Mouse (Mus musculus): Measurements from ENCODE around the gene Mark4. TPM values are rescaled to one million over a fixed set of nuclear protein-coding genes. Genes with fewer than 3 reads are reported as not detected.

The Mark4 gene
- polyA plus RNA-seq, 1 experiment from 2014 or later = 0.99 TPM

- Histone ChIP-seq H3K4me2 (ENCODE audit: low read depth, low read length) (peak overlapping the region; percentile 63), H3K36me3 (ENCODE audit: control insufficient read depth, insufficient read depth) (no peaks in the 10 kb centered on the region), H3K4me3 (ENCODE audit: low read depth, low read length) (peak overlapping the region; percentile 36; the same call in 1 of the 2 replicates), H3K27me3 (ENCODE audit: control insufficient read depth, insufficient read depth, low read depth, low read length) (peaks cover 37% of the 10 kb centered on the region), H3K9ac (ENCODE audit: low read depth, low read length) (no peak overlapping the region), H3K9me3 (replicated peaks; ENCODE audit: control insufficient read depth, low read length) (no peaks in the 10 kb centered on the region), H3K27ac (ENCODE audit: low read length) (no peak overlapping the region), H3K4me1 (ENCODE audit: control insufficient read depth, low read depth, low read length) (peaks cover 12% of the 10 kb centered on the region)
- 10% methylated on average over 43 of the region's 43 CpGs for WGBS (ENCODE audit: insufficient replicate concordance)
- ATAC-seq (ENCODE audit: low read depth) = peak; percentile 96
Measured at GRCm38 (mm10) chr7:19420821-19421636, 37.6 kb downstream of the Mark4 start.

GRCm38 (mm10) chr7:19420121-19420520 is 38.5 kb downstream of the Mark4 start:
- peaks cover 37% of the 10 kb centered on the region for H3K27me3 ChIP-seq (ENCODE audit: control insufficient read depth, insufficient read depth, low read depth, low read length)

DNA sequence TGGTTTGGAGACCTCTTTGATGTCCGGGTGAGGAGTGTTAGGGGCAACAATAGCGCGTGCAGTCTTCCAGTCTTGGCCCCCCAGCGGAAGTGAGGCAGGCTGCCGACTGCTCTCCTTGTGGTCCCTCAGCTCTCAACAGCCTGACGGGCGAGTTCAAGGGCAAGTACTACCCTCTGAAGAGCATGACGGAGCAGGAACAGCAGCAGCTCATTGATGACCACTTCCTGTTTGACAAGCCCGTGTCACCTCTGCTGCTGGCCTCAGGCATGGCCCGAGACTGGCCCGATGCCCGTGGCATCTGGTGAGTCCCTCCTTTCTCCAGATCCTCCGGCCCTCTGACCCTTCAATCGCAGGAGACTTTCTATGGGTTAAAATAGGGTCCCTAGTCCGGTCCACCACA is 42.0 kb downstream of the Mark4 start:
- no peaks in the 10 kb centered on the region for H3K36me3 ChIP-seq (ENCODE audit: control insufficient read depth, insufficient read depth)
- H3K4me1 ChIP-seq (ENCODE audit: control insufficient read depth, low read depth, low read length) = peaks cover 12% of the 10 kb centered on the region
- H3K4me2 ChIP-seq (ENCODE audit: low read depth, low read length) = no peak overlapping the region
- no peak overlapping the region for H3K27ac ChIP-seq (ENCODE audit: low read length)
- no peak overlapping the region for H3K9ac ChIP-seq (ENCODE audit: low read depth, low read length)
- ATAC-seq (ENCODE audit: low read depth) = no peak
- 46% methylated on average over 15 of the region's 15 CpGs for WGBS (ENCODE audit: insufficient replicate concordance)
- H3K9me3 ChIP-seq (replicated peaks; ENCODE audit: control insufficient read depth, low read length) = no peaks in the 10 kb centered on the region
- H3K4me3 ChIP-seq (ENCODE audit: low read depth, low read length) = no peak overlapping the region
- H3K27me3 ChIP-seq (ENCODE audit: control insufficient read depth, insufficient read depth, low read depth, low read length) = peaks cover 29% of the 10 kb centered on the region

More at GRCm38 (mm10) chr7:19420121-19420520, 38.5 kb downstream of the Mark4 start:
- no peaks in the 10 kb centered on the region for H3K36me3 ChIP-seq (ENCODE audit: control insufficient read depth, insufficient read depth)
- H3K4me2 ChIP-seq (ENCODE audit: low read depth, low read length) = peak overlapping the region; percentile 8; the same call in 1 of the 2 replicates
- H3K9me3 ChIP-seq (replicated peaks; ENCODE audit: control insufficient read depth, low read length) = no peaks in the 10 kb centered on the region
- H3K27ac ChIP-seq (ENCODE audit: low read length) = no peak overlapping the region
- H3K9ac ChIP-seq (ENCODE audit: low read depth, low read length) = no peak overlapping the region
- no peak for ATAC-seq (ENCODE audit: low read depth)
- WGBS (ENCODE audit: insufficient replicate concordance) = 5% methylated on average over 28 of the region's 28 CpGs
- H3K4me3 ChIP-seq (ENCODE audit: low read depth, low read length) = 0 out of 2 replicates have a peak overlapping the region, but pooled peaks have one; percentile 3
- H3K4me1 ChIP-seq (ENCODE audit: control insufficient read depth, low read depth, low read length) = peaks cover 12% of the 10 kb centered on the region

GRCm38 (mm10) chr7:19413525-19413924 is 45.1 kb downstream of the Mark4 start:
- no peak for ATAC-seq (ENCODE audit: low read depth)

DNA sequence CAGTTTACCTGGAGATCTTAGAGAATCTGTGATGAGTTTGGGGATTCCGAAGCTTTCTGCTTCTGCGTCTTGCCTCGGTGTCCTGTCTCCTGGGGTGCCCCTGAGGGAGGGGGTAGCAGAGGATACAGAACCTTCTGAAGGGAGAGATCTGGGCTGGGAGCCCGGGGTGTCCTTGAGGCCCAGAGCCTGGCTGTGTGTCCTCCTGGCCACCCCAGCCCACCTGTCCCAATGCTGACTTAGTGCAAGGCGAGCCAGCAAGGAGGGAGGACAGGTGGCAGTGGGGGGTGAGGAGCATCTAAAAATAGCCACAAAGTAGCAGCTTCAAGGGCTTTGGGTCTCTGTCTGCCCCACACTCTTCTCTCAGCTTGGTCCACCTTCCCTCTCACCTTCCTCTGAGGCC is 46.8 kb downstream of the Mark4 start:
- H3K27ac ChIP-seq (ENCODE audit: low read length) = no peak overlapping the region
- H3K9ac ChIP-seq (ENCODE audit: low read depth, low read length) = no peak overlapping the region
- no peak overlapping the region for H3K4me3 ChIP-seq (ENCODE audit: low read depth, low read length)
- 59% methylated on average over 5 of the region's 5 CpGs for WGBS (ENCODE audit: insufficient replicate concordance)
- H3K36me3 ChIP-seq (ENCODE audit: control insufficient read depth, insufficient read depth) = no peaks in the 10 kb centered on the region
- no peaks in the 10 kb centered on the region for H3K4me1 ChIP-seq (ENCODE audit: control insufficient read depth, low read depth, low read length)
- H3K9me3 ChIP-seq (replicated peaks; ENCODE audit: control insufficient read depth, low read length) = no peaks in the 10 kb centered on the region
- ATAC-seq (ENCODE audit: low read depth) = no peak
- H3K27me3 ChIP-seq (ENCODE audit: control insufficient read depth, insufficient read depth, low read depth, low read length) = peaks cover 3% of the 10 kb centered on the region
- H3K4me2 ChIP-seq (ENCODE audit: low read depth, low read length) = no peak overlapping the region

More at GRCm38 (mm10) chr7:19413525-19413924, 45.1 kb downstream of the Mark4 start:
- WGBS (ENCODE audit: insufficient replicate concordance) = 64% methylated on average over 3 of the region's 3 CpGs
- H3K9ac ChIP-seq (ENCODE audit: low read depth, low read length) = no peak overlapping the region
- peaks cover 3% of the 10 kb centered on the region for H3K27me3 ChIP-seq (ENCODE audit: control insufficient read depth, insufficient read depth, low read depth, low read length)
- H3K4me1 ChIP-seq (ENCODE audit: control insufficient read depth, low read depth, low read length) = no peaks in the 10 kb centered on the region
- no peak overlapping the region for H3K4me3 ChIP-seq (ENCODE audit: low read depth, low read length)
- no peak overlapping the region for H3K4me2 ChIP-seq (ENCODE audit: low read depth, low read length)
- no peak overlapping the region for H3K27ac ChIP-seq (ENCODE audit: low read length)
- H3K36me3 ChIP-seq (ENCODE audit: control insufficient read depth, insufficient read depth) = no peaks in the 10 kb centered on the region
- no peaks in the 10 kb centered on the region for H3K9me3 ChIP-seq (replicated peaks; ENCODE audit: control insufficient read depth, low read length)

DNA sequence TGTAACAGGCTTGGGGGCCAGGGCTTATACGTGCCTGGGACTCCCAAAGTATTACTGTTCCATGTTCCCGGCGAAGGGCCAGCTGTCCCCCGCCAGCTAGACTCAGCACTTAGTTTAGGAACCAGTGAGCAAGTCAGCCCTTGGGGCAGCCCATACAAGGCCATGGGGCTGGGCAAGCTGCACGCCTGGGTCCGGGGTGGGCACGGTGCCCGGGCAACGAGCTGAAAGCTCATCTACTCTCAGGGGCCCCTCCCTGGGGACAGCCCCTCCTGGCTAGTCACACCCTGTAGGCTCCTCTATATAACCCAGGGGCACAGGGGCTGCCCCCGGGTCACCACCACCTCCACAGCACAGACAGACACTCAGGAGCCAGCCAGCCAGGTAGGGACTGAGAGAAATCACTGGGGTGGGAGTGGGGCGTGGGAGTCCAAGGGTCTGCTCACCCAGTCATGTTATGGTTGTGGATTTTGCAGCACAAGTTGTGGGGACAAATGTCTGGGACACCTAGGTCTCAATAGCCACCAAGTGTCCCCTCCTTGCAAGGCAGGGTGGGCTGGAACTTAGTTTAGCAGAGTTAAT is 47.8 kb downstream of the Mark4 start:
- Histone ChIP-seq H3K4me1 (ENCODE audit: control insufficient read depth, low read depth, low read length) (no peaks in the 10 kb centered on the region), H3K9ac (ENCODE audit: low read depth, low read length) (no peak overlapping the region), H3K4me2 (ENCODE audit: low read depth, low read length) (no peak overlapping the region), H3K27me3 (ENCODE audit: control insufficient read depth, insufficient read depth, low read depth, low read length) (peaks cover 3% of the 10 kb centered on the region), H3K4me3 (ENCODE audit: low read depth, low read length) (no peak overlapping the region), H3K9me3 (replicated peaks; ENCODE audit: control insufficient read depth, low read length) (no peaks in the 10 kb centered on the region), H3K36me3 (ENCODE audit: control insufficient read depth, insufficient read depth) (no peaks in the 10 kb centered on the region), H3K27ac (ENCODE audit: low read length) (no peak overlapping the region)
- no peak for ATAC-seq (ENCODE audit: low read depth)
- 70% methylated on average over 11 of the region's 11 CpGs for WGBS (ENCODE audit: insufficient replicate concordance)

DNA sequence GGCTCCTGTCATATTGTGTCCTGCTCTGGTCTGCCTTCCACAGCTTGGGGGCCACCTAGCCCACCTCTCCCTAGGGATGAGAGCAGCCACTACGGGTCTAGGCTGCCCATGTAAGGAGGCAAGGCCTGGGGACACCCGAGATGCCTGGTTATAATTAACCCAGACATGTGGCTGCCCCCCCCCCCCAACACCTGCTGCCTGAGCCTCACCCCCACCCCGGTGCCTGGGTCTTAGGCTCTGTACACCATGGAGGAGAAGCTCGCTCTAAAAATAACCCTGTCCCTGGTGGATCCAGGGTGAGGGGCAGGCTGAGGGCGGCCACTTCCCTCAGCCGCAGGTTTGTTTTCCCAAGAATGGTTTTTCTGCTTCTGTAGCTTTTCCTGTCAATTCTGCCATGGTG is 48.9 kb downstream of the Mark4 start:
- H3K4me2 ChIP-seq (ENCODE audit: low read depth, low read length) = no peak overlapping the region

GRCm38 (mm10) chr7:19405417-19405816 is 53.2 kb downstream of the Mark4 start:
- 3% methylated on average over 19 of the region's 19 CpGs for WGBS (ENCODE audit: insufficient replicate concordance)
- Histone ChIP-seq H3K9ac (ENCODE audit: low read depth, low read length) (no peak overlapping the region), H3K4me1 (ENCODE audit: control insufficient read depth, low read depth, low read length) (peaks cover 10% of the 10 kb centered on the region), H3K27me3 (ENCODE audit: control insufficient read depth, insufficient read depth, low read depth, low read length) (peaks cover 37% of the 10 kb centered on the region), H3K4me2 (ENCODE audit: low read depth, low read length) (no peak overlapping the region), H3K9me3 (replicated peaks; ENCODE audit: control insufficient read depth, low read length) (peaks cover 7% of the 10 kb centered on the region), H3K4me3 (ENCODE audit: low read depth, low read length) (no peak overlapping the region), H3K27ac (ENCODE audit: low read length) (no peak overlapping the region), H3K36me3 (ENCODE audit: control insufficient read depth, insufficient read depth) (no peaks in the 10 kb centered on the region)
- peak; percentile 40 for ATAC-seq (ENCODE audit: low read depth)

More for the DNA sequence above, 48.9 kb downstream of the Mark4 start:
- Histone ChIP-seq H3K9me3 (replicated peaks; ENCODE audit: control insufficient read depth, low read length) (no peaks in the 10 kb centered on the region), H3K9ac (ENCODE audit: low read depth, low read length) (no peak overlapping the region), H3K27me3 (ENCODE audit: control insufficient read depth, insufficient read depth, low read depth, low read length) (peaks cover 2% of the 10 kb centered on the region), H3K4me1 (ENCODE audit: control insufficient read depth, low read depth, low read length) (no peaks in the 10 kb centered on the region), H3K4me3 (ENCODE audit: low read depth, low read length) (no peak overlapping the region), H3K36me3 (ENCODE audit: control insufficient read depth, insufficient read depth) (no peaks in the 10 kb centered on the region), H3K27ac (ENCODE audit: low read length) (no peak overlapping the region)
- no peak for ATAC-seq (ENCODE audit: low read depth)
- WGBS (ENCODE audit: insufficient replicate concordance) = 41% methylated on average over 6 of the region's 6 CpGs

- no peaks in the 10 kb centered on the region for H3K36me3 ChIP-seq (ENCODE audit: control insufficient read depth, insufficient read depth)
- peak within 1 kb of the TSS; percentile 62 for H3K4me3 ChIP-seq (ENCODE audit: low read depth, low read length)
- 37% methylated on average over 7 of the region's 7 CpGs for WGBS (ENCODE audit: insufficient replicate concordance)
- peaks cover 7% of the 10 kb centered on the region for H3K9me3 ChIP-seq (replicated peaks; ENCODE audit: control insufficient read depth, low read length)
- H3K4me1 ChIP-seq (ENCODE audit: control insufficient read depth, low read depth, low read length) = peaks cover 15% of the 10 kb centered on the region
- peak within 1 kb of the TSS; percentile 20; the same call in 1 of the 2 replicates for H3K9ac ChIP-seq (ENCODE audit: low read depth, low read length)
- H3K27ac ChIP-seq (ENCODE audit: low read length) = no peak within 1 kb of the TSS
- peaks cover 39% of the 10 kb centered on the region for H3K27me3 ChIP-seq (ENCODE audit: control insufficient read depth, insufficient read depth, low read depth, low read length)
- no peak for ATAC-seq (ENCODE audit: low read depth)
- peak within 1 kb of the TSS; percentile 85 for H3K4me2 ChIP-seq (ENCODE audit: low read depth, low read length)
Measured at GRCm38 (mm10) chr7:19404476-19404875, 54.1 kb downstream of the Mark4 start, which contains the start of gene Ckm. Gene Ckm (plus strand): TSS chr7:19404776.

Data from liver, embryonic 16.5 days (tissue).